Mouse (Mus musculus): ENCODE measurements around the gene Trappc6b. TPM values are rescaled to one million over a fixed set of nuclear protein-coding genes. Genes with fewer than 3 reads are reported as not detected.

Trappc6b gene
- polyA plus RNA-seq, 1 experiment from 2014 or later: 89.9 TPM

- H3K9me3 ChIP-seq (ENCODE audit: control insufficient read depth): no peaks in the 10 kb centered on the region
- peak overlapping the region; percentile 7; the same call in 1 of the 2 replicates for H3K27ac ChIP-seq (ENCODE audit: low read depth, low read length)
- H3K36me3 ChIP-seq (ENCODE audit: control insufficient read depth, insufficient read depth): peaks cover 53% of the 10 kb centered on the region
- no peak overlapping the region for H3K9ac ChIP-seq (ENCODE audit: low read depth, low read length)
- no peak for TF ChIP-seq CTCF (IDR thresholded peaks at IDR 0.05; ENCODE audit: low read depth)
- no peaks in the 10 kb centered on the region for H3K27me3 ChIP-seq (replicated peaks; ENCODE audit: control insufficient read depth, insufficient read depth, low read length)
- 92% methylated on average over 11 of the region's 11 CpGs for WGBS
- H3K4me3 ChIP-seq (ENCODE audit: low read depth, low read length): no peak overlapping the region
- ATAC-seq: no peak
- no peak overlapping the region for H3K4me2 ChIP-seq (replicated peaks; ENCODE audit: low read depth)
- H3K4me1 ChIP-seq (replicated peaks; ENCODE audit: control insufficient read depth, insufficient read depth, low read length): no peaks in the 10 kb centered on the region
Observed at GRCm38 (mm10) chr12:59072286-59072685, 11.0 kb upstream of the Trappc6b start.

- H3K4me2 ChIP-seq (replicated peaks; ENCODE audit: low read depth): no peak overlapping the region
- ATAC-seq: no peak
Observed at GRCm38 (mm10) chr12:59068791-59069190, 7.5 kb upstream of the Trappc6b start.

GRCm38 (mm10) chr12:59067095-59067494 is 5.8 kb upstream of the Trappc6b start:
- no peaks in the 10 kb centered on the region for H3K27me3 ChIP-seq (replicated peaks; ENCODE audit: control insufficient read depth, insufficient read depth, low read length)
- H3K4me2 ChIP-seq (replicated peaks; ENCODE audit: low read depth): peak overlapping the region; percentile 77
- H3K9me3 ChIP-seq (ENCODE audit: control insufficient read depth): no peaks in the 10 kb centered on the region
- peak overlapping the region; percentile 97 for H3K9ac ChIP-seq (ENCODE audit: low read depth, low read length)
- ATAC-seq: peak; percentile 62
- H3K4me3 ChIP-seq (ENCODE audit: low read depth, low read length): peak overlapping the region; percentile 99
- TF ChIP-seq CTCF (IDR thresholded peaks at IDR 0.05; ENCODE audit: low read depth): no peak
- under 1% methylated on average over 39 of the region's 41 CpGs for WGBS
- H3K4me1 ChIP-seq (replicated peaks; ENCODE audit: control insufficient read depth, insufficient read depth, low read length): 0 out of 2 replicates have a peak, but pooled peaks cover 3% of the 10 kb centered on the region
- H3K36me3 ChIP-seq (ENCODE audit: control insufficient read depth, insufficient read depth): peaks cover 39% of the 10 kb centered on the region
- peak overlapping the region; percentile 92 for H3K27ac ChIP-seq (ENCODE audit: low read depth, low read length)

More at GRCm38 (mm10) chr12:59068791-59069190, 7.5 kb upstream of the Trappc6b start:
- WGBS: 94% methylated on average over 13 of the region's 13 CpGs
- peaks cover 46% of the 10 kb centered on the region for H3K36me3 ChIP-seq (ENCODE audit: control insufficient read depth, insufficient read depth)
- no peak overlapping the region for H3K9ac ChIP-seq (ENCODE audit: low read depth, low read length)
- no peaks in the 10 kb centered on the region for H3K9me3 ChIP-seq (ENCODE audit: control insufficient read depth)
- H3K4me1 ChIP-seq (replicated peaks; ENCODE audit: control insufficient read depth, insufficient read depth, low read length): 0 out of 2 replicates have a peak, but pooled peaks cover 3% of the 10 kb centered on the region
- H3K27ac ChIP-seq (ENCODE audit: low read depth, low read length): no peak overlapping the region
- H3K4me3 ChIP-seq (ENCODE audit: low read depth, low read length): no peak overlapping the region
- TF ChIP-seq CTCF (IDR thresholded peaks at IDR 0.05; ENCODE audit: low read depth): no peak
- H3K27me3 ChIP-seq (replicated peaks; ENCODE audit: control insufficient read depth, insufficient read depth, low read length): no peaks in the 10 kb centered on the region

- under 1% methylated on average over 42 of the region's 43 CpGs for WGBS
- Histone ChIP-seq H3K27ac (ENCODE audit: low read depth, low read length) (peak within 1 kb of the TSS; percentile 92), H3K4me3 (ENCODE audit: low read depth, low read length) (peak within 1 kb of the TSS; percentile 99), H3K36me3 (ENCODE audit: control insufficient read depth, insufficient read depth) (peaks cover 33% of the 10 kb centered on the region), H3K4me2 (replicated peaks; ENCODE audit: low read depth) (peak within 1 kb of the TSS; percentile 77), H3K9me3 (ENCODE audit: control insufficient read depth) (no peaks in the 10 kb centered on the region), H3K27me3 (replicated peaks; ENCODE audit: control insufficient read depth, insufficient read depth, low read length) (no peaks in the 10 kb centered on the region), H3K4me1 (replicated peaks; ENCODE audit: control insufficient read depth, insufficient read depth, low read length) (0 out of 2 replicates have a peak, but pooled peaks cover 3% of the 10 kb centered on the region), H3K9ac (ENCODE audit: low read depth, low read length) (peak within 1 kb of the TSS; percentile 97)
- ATAC-seq: peak; percentile 99
- peak; percentile 46 for TF ChIP-seq CTCF (IDR thresholded peaks at IDR 0.05; ENCODE audit: low read depth)
Observed at GRCm38 (mm10) chr12:59066448-59067077, 5.3 kb upstream of the Trappc6b start, which contains the start of gene Pnn. TSS of gene Pnn (plus strand) at chr12:59066884.

GRCm38 (mm10) chr12:59065776-59066175 is 4.5 kb upstream of the Trappc6b start:
- ATAC-seq: no peak
- Histone ChIP-seq H3K4me1 (replicated peaks; ENCODE audit: control insufficient read depth, insufficient read depth, low read length) (0 out of 2 replicates have a peak, but pooled peaks cover 3% of the 10 kb centered on the region), H3K36me3 (ENCODE audit: control insufficient read depth, insufficient read depth) (peaks cover 25% of the 10 kb centered on the region), H3K4me3 (ENCODE audit: low read depth, low read length) (peak overlapping the region; percentile 99), H3K4me2 (replicated peaks; ENCODE audit: low read depth) (peak overlapping the region; percentile 77), H3K27me3 (replicated peaks; ENCODE audit: control insufficient read depth, insufficient read depth, low read length) (no peaks in the 10 kb centered on the region), H3K9me3 (ENCODE audit: control insufficient read depth) (no peaks in the 10 kb centered on the region), H3K9ac (ENCODE audit: low read depth, low read length) (peak overlapping the region; percentile 97; the same call in 1 of the 2 replicates), H3K27ac (ENCODE audit: low read depth, low read length) (peak overlapping the region; percentile 92)
- TF ChIP-seq CTCF (IDR thresholded peaks at IDR 0.05; ENCODE audit: low read depth): no peak
- 35% methylated on average over 3 of the region's 3 CpGs for WGBS

GRCm38 (mm10) chr12:59064837-59065236 is 3.6 kb upstream of the Trappc6b start:
- no peak overlapping the region for H3K4me3 ChIP-seq (ENCODE audit: low read depth, low read length)
- no peak overlapping the region for H3K9ac ChIP-seq (ENCODE audit: low read depth, low read length)
- ATAC-seq: no peak
- H3K4me1 ChIP-seq (replicated peaks; ENCODE audit: control insufficient read depth, insufficient read depth, low read length): 0 out of 2 replicates have a peak, but pooled peaks cover 8% of the 10 kb centered on the region
- 85% methylated on average over 8 of the region's 8 CpGs for WGBS
- H3K27ac ChIP-seq (ENCODE audit: low read depth, low read length): no peak overlapping the region
- no peaks in the 10 kb centered on the region for H3K9me3 ChIP-seq (ENCODE audit: control insufficient read depth)
- TF ChIP-seq CTCF (IDR thresholded peaks at IDR 0.05; ENCODE audit: low read depth): no peak
- peaks cover 17% of the 10 kb centered on the region for H3K36me3 ChIP-seq (ENCODE audit: control insufficient read depth, insufficient read depth)
- H3K4me2 ChIP-seq (replicated peaks; ENCODE audit: low read depth): no peak overlapping the region
- H3K27me3 ChIP-seq (replicated peaks; ENCODE audit: control insufficient read depth, insufficient read depth, low read length): no peaks in the 10 kb centered on the region
